In genomic region chr15:88502311-88502710, GRCm38 (mm10) we compare ENCODE assay signal across 16 mouse cellular contexts.
DNase-seq lines count a peak whose midpoint lies in the region.
"Had no signal": no experiment of that assay in that cellular context is flagged by ENCODE, and none has a peak within 500 bp of the region (broad histone marks: within the 10 kb centered on the region; RNA-seq: fewer than 3 reads in every experiment).

No protein-coding gene starts in this region.

- 93% methylated on average over 2 of the region's 2 CpGs for WGBS in forebrain, embryonic 10.5 days

- no peak overlapping the region for H3K27ac ChIP-seq in forebrain, embryonic 10.5 days
- H3K27ac ChIP-seq: gastrocnemius, adult 2 months; heart, embryonic 10.5 days; limb, embryonic 15.5 days; midbrain, embryonic 12.5 days had no signal

- no peaks in the 10 kb centered on the region for H3K27me3 ChIP-seq in forebrain, embryonic 10.5 days (ENCODE audit: poor library complexity, severe bottlenecking)
- H3K27me3 ChIP-seq: limb, embryonic 15.5 days; midbrain, embryonic 12.5 days had no signal

- H3K36me3 ChIP-seq in forebrain, embryonic 10.5 days (replicated peaks), result no peaks in the 10 kb centered on the region
- H3K36me3 ChIP-seq: heart, embryonic 10.5 days; limb, embryonic 15.5 days; midbrain, embryonic 12.5 days had no signal

- H3K4me1 ChIP-seq in forebrain, embryonic 10.5 days, result no peaks in the 10 kb centered on the region
- H3K4me1 ChIP-seq: heart, embryonic 10.5 days; limb, embryonic 15.5 days had no signal

- H3K9me3 ChIP-seq in forebrain, embryonic 10.5 days, result no peaks in the 10 kb centered on the region
- H3K9me3 ChIP-seq: heart, embryonic 10.5 days; limb, embryonic 15.5 days had no signal

- H3K4me3 ChIP-seq in forebrain, embryonic 10.5 days, result no peak overlapping the region
- H3K4me3 ChIP-seq: gastrocnemius, adult 2 months; heart, embryonic 10.5 days; limb, embryonic 15.5 days; midbrain, embryonic 12.5 days had no signal

- peak; percentile 45 to 62 for DNase-seq in layer of hippocampus, adult 18-20 months (ENCODE audit: low spot score in 2 of 2)
- DNase-seq in layer of hippocampus, postnatal 10 days (ENCODE audit: low spot score in 2 of 2), result no peak
- peak; percentile 90 for DNase-seq in NIH3T3 (ENCODE audit: low read depth)
- DNase-seq in adrenal gland, adult 8-10 months, result peak; percentile 58
- DNase-seq in layer of hippocampus, adult 9-11 months, result peak; percentile 28
- no peak for DNase-seq in forebrain, embryonic 10.5 days (ENCODE audit: extremely low spot score, low spot score)
- DNase-seq in gastrocnemius, postnatal 10 days, result no peak
- DNase-seq: embryo, embryonic 11 days; gastrocnemius, adult 2 months; kidney, adult 11 months; kidney, postnatal 36 days; liver, postnatal 0 days; right cerebral cortex, postnatal 4 days had no signal

Comparison
In these comparisons a context has a peak if more than half of its experiments do, and no peak if none do; other contexts are left out.
1. DNase-seq: peak in layer of hippocampus, adult 18-20 months (2 of 2), NIH3T3 (single experiment), adrenal gland, adult 8-10 months (single experiment) and layer of hippocampus, adult 9-11 months (single experiment); none in layer of hippocampus, postnatal 10 days (0 of 2), forebrain, embryonic 10.5 days (single experiment) and gastrocnemius, postnatal 10 days (single experiment).